Mouse (Mus musculus): ENCODE data around the gene Pax6. TPM values are rescaled to one million over a fixed set of nuclear protein-coding genes. Genes with fewer than 3 reads are reported as not detected.

The Pax6 gene
- 0.15 TPM for polyA plus RNA-seq (2017; shearing (Covaris generic))

GRCm38 (mm10) chr2:105668271-105669270, at the start of gene Pax6:
Gene Pax6 (plus strand): TSS chr2:105668900.

Other genes with a start within 250 kb of the Pax6 start
- gene Elp4, start 235.7 kb downstream of the Pax6 start, polyA plus RNA-seq (2017; shearing (Covaris generic)) = 23.3 TPM
- 81.0 TPM for gene Immp1l, start 235.7 kb downstream of the Pax6 start, polyA plus RNA-seq (2017; shearing (Covaris generic))

Measured in inflammation-experienced regulatory T-cells, adult 16 weeks (primary cell).